Mouse (Mus musculus): ENCODE results near the gene Ift172. TPM values are rescaled to one million over a fixed set of nuclear protein-coding genes. Genes with fewer than 3 reads are reported as not detected.

Gene Ift172
- polyA plus RNA-seq, 1 experiment from 2014 or later: 44.8 TPM

DNA sequence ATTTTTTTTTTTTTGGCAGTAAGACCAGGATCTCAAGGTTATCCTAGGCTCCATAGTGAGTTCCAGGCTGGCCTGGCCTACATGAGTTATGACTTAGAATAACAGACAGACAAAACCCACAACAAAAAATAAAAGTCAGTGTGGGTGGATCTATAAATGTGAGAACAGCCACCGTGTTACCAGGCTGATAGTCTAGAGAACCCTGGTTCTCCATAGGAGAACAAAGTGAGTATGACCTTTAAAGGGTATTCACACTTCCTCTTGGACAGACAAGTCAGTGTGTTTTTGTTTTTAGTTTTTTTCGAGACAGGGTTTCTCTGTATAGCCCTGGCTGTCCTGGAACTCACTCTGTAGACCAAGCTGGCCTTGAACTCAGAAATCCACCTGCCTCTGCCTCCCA is 34.9 kb downstream of the Ift172 start:
- Histone ChIP-seq H3K27me3 (no peaks in the 10 kb centered on the region), H3K4me2 (no peak overlapping the region), H3K27ac (no peak overlapping the region), H3K9me3 (no peaks in the 10 kb centered on the region), H3K4me3 (no peak overlapping the region), H3K4me1 (peaks cover 28% of the 10 kb centered on the region), H3K36me3 (peaks cover 87% of the 10 kb centered on the region), H3K9ac (no peak overlapping the region)
- no peak for ATAC-seq (ENCODE audit: insufficient number of reproducible peaks, insufficient read depth, low FRiP score, low TSS enrichment, low read depth)
- 95% methylated on average over 2 of the region's 2 CpGs for WGBS

DNA sequence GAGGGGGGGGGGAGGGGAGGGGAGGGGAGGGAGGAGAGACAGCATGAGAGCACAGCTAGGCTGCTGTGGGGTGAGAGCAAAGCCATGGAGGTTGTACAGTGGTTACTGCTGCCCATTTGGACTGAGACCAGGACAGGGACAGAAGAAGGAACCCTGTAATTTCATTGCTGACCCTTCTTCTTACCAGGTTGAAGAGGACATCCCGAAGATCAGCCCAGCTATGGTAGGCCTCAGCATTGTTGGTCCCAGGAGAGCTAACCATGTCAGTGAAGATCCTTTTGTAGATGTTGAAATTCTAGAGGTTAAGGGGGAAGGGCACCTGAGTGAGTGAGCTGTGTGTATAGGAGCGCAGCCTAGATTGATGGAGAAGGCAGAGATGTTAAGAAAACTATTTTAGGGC is 35.5 kb downstream of the Ift172 start:
- peaks cover 87% of the 10 kb centered on the region for H3K36me3 ChIP-seq
- H3K9me3 ChIP-seq: no peaks in the 10 kb centered on the region
- no peak for ATAC-seq (ENCODE audit: insufficient number of reproducible peaks, insufficient read depth, low FRiP score, low TSS enrichment, low read depth)

GRCm38 (mm10) chr5:31254901-31255300 is 36.0 kb downstream of the Ift172 start:
- 87% methylated on average over 8 of the region's 8 CpGs for WGBS
- Histone ChIP-seq H3K4me2 (no peak overlapping the region), H3K27me3 (no peaks in the 10 kb centered on the region), H3K4me1 (peaks cover 35% of the 10 kb centered on the region), H3K27ac (no peak overlapping the region), H3K9ac (no peak overlapping the region), H3K9me3 (no peaks in the 10 kb centered on the region), H3K36me3 (peaks cover 87% of the 10 kb centered on the region), H3K4me3 (no peak overlapping the region)
- no peak for ATAC-seq (ENCODE audit: insufficient number of reproducible peaks, insufficient read depth, low FRiP score, low TSS enrichment, low read depth)

More for the DNA sequence above, 35.5 kb downstream of the Ift172 start:
- no peaks in the 10 kb centered on the region for H3K27me3 ChIP-seq
- 90% methylated on average over 2 of the region's 2 CpGs for whole genome bisulfite sequencing
- H3K4me3 ChIP-seq: no peak overlapping the region
- no peak overlapping the region for H3K9ac ChIP-seq
- H3K4me2 ChIP-seq: no peak overlapping the region
- no peak overlapping the region for H3K27ac ChIP-seq
- peaks cover 34% of the 10 kb centered on the region for H3K4me1 ChIP-seq

GRCm38 (mm10) chr5:31254452-31254851 is 36.5 kb downstream of the Ift172 start:
- no peaks in the 10 kb centered on the region for H3K27me3 ChIP-seq
- no peak for ATAC-seq (ENCODE audit: insufficient number of reproducible peaks, insufficient read depth, low FRiP score, low TSS enrichment, low read depth)
- no peak overlapping the region for H3K4me2 ChIP-seq
- H3K27ac ChIP-seq: peak overlapping the region; percentile 84; the same call in 1 of the 2 replicates
- WGBS: 84% methylated on average over 7 of the region's 7 CpGs
- no peak overlapping the region for H3K9ac ChIP-seq
- peaks cover 35% of the 10 kb centered on the region for H3K4me1 ChIP-seq
- H3K4me3 ChIP-seq: no peak overlapping the region
- H3K9me3 ChIP-seq: no peaks in the 10 kb centered on the region
- peaks cover 87% of the 10 kb centered on the region for H3K36me3 ChIP-seq

DNA sequence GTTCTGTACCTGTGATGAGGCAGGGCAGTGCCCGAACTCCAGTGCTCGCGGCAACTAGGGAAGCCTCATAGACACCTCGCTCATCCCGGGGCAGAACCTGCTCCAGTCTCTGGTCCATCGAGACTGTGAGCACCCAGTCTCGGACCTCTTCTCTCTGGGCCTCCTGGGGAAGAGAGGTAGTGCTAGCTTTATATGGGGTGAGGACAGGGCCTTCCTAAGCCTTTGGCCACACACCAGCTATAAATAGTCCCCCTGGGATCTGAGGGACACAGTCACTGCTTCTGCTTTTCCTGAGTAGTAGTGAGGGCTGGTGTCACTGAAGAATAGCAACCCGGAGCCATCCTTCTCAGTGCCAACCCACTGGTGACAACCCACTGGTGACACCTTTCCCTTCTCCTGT is 37.1 kb downstream of the Ift172 start:
- WGBS: 90% methylated on average over 8 of the region's 8 CpGs
- H3K36me3 ChIP-seq: peaks cover 86% of the 10 kb centered on the region
- peak overlapping the region; percentile 84 for H3K27ac ChIP-seq
- H3K4me3 ChIP-seq: no peak overlapping the region
- no peak for ATAC-seq (ENCODE audit: insufficient number of reproducible peaks, insufficient read depth, low FRiP score, low TSS enrichment, low read depth)
- no peak overlapping the region for H3K4me2 ChIP-seq
- H3K27me3 ChIP-seq: no peaks in the 10 kb centered on the region
- H3K4me1 ChIP-seq: peaks cover 35% of the 10 kb centered on the region
- peak overlapping the region; percentile 32; the same call in 1 of the 2 replicates for H3K9ac ChIP-seq
- no peaks in the 10 kb centered on the region for H3K9me3 ChIP-seq

GRCm38 (mm10) chr5:31252795-31253545 is 37.9 kb downstream of the Ift172 start:
- H3K27me3 ChIP-seq: no peaks in the 10 kb centered on the region
- peaks cover 87% of the 10 kb centered on the region for H3K36me3 ChIP-seq
- H3K4me3 ChIP-seq: no peak overlapping the region
- WGBS: 36% methylated on average over 16 of the region's 16 CpGs
- H3K27ac ChIP-seq: peak overlapping the region; percentile 84
- H3K4me1 ChIP-seq: peaks cover 35% of the 10 kb centered on the region
- 0 out of 2 replicates have a peak overlapping the region, but pooled peaks have one; percentile 32 for H3K9ac ChIP-seq
- ATAC-seq (ENCODE audit: insufficient number of reproducible peaks, insufficient read depth, low FRiP score, low TSS enrichment, low read depth): peak; percentile 28; the same call in 1 of the 2 replicates
- no peaks in the 10 kb centered on the region for H3K9me3 ChIP-seq
- peak overlapping the region; percentile 51 for H3K4me2 ChIP-seq

- H3K4me2 ChIP-seq: peak overlapping the region; percentile 51
- peak overlapping the region; percentile 35 for H3K4me3 ChIP-seq
- peak overlapping the region; percentile 67 for H3K9ac ChIP-seq
- H3K36me3 ChIP-seq: peaks cover 90% of the 10 kb centered on the region
- ATAC-seq (ENCODE audit: insufficient number of reproducible peaks, insufficient read depth, low FRiP score, low TSS enrichment, low read depth): no peak
- H3K9me3 ChIP-seq: no peaks in the 10 kb centered on the region
- H3K4me1 ChIP-seq: peaks cover 35% of the 10 kb centered on the region
- 59% methylated on average over 10 of the region's 10 CpGs for WGBS
- H3K27me3 ChIP-seq: no peaks in the 10 kb centered on the region
- peak overlapping the region; percentile 84 for H3K27ac ChIP-seq
Observed at GRCm38 (mm10) chr5:31252151-31252550, 38.8 kb downstream of the Ift172 start.

DNA sequence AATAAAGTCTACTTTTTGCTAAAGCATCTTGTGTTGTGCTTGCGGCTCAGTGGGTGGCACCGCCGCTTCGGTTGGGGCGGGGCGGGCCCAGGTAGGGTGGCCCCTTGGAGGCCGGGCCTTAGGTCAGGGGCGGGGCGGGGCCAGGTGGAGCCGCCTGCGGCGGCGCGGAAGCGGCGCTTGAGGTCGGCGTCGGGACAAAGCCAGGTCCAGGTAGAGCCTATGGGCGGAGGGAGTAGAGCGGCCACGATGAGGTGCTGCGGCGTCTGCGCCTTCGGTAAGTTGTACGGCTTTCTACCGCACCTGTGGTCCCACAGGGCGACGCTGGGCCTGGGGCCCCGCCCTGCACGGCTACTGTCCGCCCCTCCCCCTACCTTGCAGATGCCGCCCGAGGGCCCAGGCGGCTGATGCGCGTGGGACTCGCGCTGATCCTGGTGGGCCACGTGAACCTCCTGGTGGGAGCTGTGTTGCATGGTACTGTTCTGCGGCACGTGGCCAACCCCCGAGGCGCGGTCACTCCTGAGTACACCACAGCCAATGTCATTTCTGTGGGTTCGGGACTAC is 39.3 kb downstream of the Ift172 start, which contains the start of gene Krtcap3:
Gene Krtcap3, plus strand, starts transcription at position 151 of the 561 bp plus-strand sequence.
- H3K4me2 ChIP-seq: peak within 1 kb of the TSS; percentile 51
- peak within 1 kb of the TSS; percentile 35 for H3K4me3 ChIP-seq
- H3K27ac ChIP-seq: peak within 1 kb of the TSS; percentile 84
- ATAC-seq (ENCODE audit: insufficient number of reproducible peaks, insufficient read depth, low FRiP score, low TSS enrichment, low read depth): peak; percentile 53
- no peaks in the 10 kb centered on the region for H3K9me3 ChIP-seq
- no peaks in the 10 kb centered on the region for H3K27me3 ChIP-seq
- H3K36me3 ChIP-seq: peaks cover 92% of the 10 kb centered on the region
- whole genome bisulfite sequencing: 14% methylated on average over 43 of the region's 47 CpGs
- H3K9ac ChIP-seq: peak within 1 kb of the TSS; percentile 67
- peaks cover 35% of the 10 kb centered on the region for H3K4me1 ChIP-seq

DNA sequence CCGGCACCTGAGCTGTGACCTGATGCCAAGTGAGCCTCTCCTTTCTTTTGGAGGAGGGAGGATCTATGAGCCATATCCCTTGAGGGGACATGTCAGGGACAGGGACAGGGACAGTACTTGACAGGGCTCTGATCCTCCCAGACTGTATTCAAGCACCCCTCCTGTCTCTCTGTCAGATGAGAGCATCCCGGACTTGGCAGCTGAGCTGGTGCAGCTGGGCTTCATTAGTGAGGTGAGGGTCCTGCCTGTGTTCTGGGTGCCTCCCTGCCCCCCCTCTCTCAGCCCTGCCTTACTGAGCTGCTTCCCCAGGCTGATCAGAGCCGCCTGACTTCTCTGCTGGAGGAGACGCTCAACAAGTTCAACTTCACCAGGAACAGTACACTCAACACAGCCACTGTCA is 40.2 kb downstream of the Ift172 start:
- Histone ChIP-seq H3K9ac (peak overlapping the region; percentile 67; the same call in 1 of the 2 replicates), H3K27me3 (no peaks in the 10 kb centered on the region), H3K9me3 (no peaks in the 10 kb centered on the region), H3K4me1 (peaks cover 35% of the 10 kb centered on the region), H3K4me2 (0 out of 2 replicates have a peak overlapping the region, but pooled peaks have one; percentile 51), H3K36me3 (peaks cover 92% of the 10 kb centered on the region), H3K4me3 (no peak overlapping the region), H3K27ac (peak overlapping the region; percentile 84)
- ATAC-seq (ENCODE audit: insufficient number of reproducible peaks, insufficient read depth, low FRiP score, low TSS enrichment, low read depth): no peak
- WGBS: 27% methylated on average over 4 of the region's 4 CpGs

DNA sequence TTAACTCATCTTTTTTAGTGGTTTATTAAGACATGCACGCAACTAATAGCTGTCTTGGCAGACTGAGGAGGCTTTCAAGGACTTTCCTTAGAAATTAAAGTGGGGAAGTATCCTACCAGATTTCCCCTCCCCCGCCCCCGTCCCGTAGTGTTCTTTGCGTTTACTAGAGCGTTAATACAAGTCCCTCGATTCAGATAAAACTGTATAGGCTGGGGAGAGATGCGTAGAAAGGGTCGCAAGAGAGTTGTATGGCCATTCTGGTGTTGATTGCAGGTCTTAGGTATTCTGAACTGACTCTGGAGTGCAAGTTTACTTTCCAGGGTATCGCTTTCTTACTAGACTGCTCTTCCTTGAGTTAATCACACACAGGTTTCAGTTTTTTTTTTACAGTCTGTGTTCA is 48.7 kb downstream of the Ift172 start:
- no peak for ATAC-seq (ENCODE audit: insufficient number of reproducible peaks, insufficient read depth, low FRiP score, low TSS enrichment, low read depth)
- peaks cover 36% of the 10 kb centered on the region for H3K36me3 ChIP-seq
- no peaks in the 10 kb centered on the region for H3K9me3 ChIP-seq
- H3K9ac ChIP-seq: peak overlapping the region; percentile 96
- peak overlapping the region; percentile 93 for H3K4me3 ChIP-seq
- H3K27ac ChIP-seq: peak overlapping the region; percentile 99; the same call in 1 of the 2 replicates
- H3K4me2 ChIP-seq: peak overlapping the region; percentile 92
- 21% methylated on average over 10 of the region's 10 CpGs for WGBS
- no peaks in the 10 kb centered on the region for H3K27me3 ChIP-seq
- H3K4me1 ChIP-seq: peaks cover 8% of the 10 kb centered on the region

DNA sequence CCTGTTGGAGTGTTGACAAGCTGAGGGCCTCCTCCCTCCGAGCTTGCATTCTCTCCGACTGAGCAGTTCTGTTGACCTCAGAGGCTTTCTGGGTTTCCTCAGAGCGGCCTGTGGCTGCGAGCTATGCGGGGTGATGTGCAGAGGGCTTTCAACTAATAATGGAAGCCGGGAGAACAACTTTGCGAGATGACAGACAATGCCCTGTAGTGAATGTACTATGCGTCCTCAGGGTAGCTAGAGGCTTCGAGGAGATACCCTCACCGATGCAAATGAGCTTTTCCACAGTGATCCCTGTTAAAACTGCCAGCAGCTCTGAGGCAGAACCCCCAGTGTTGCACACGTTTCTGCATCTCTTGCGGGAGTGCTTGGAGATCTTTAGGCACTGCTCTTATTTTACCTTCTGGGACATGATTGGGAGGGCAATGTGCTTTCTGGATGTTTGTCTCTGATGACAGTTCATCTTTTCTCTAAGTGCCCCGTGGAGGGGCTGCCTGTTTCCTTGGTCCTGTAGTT is 49.3 kb downstream of the Ift172 start:
- H3K27me3 ChIP-seq: no peaks in the 10 kb centered on the region
- WGBS: under 1% methylated on average over 13 of the region's 13 CpGs
- H3K9me3 ChIP-seq: no peaks in the 10 kb centered on the region; the same call in 1 of the 2 replicates
- H3K4me2 ChIP-seq: peak overlapping the region; percentile 92
- peak overlapping the region; percentile 99 for H3K27ac ChIP-seq
- no peak for ATAC-seq (ENCODE audit: insufficient number of reproducible peaks, insufficient read depth, low FRiP score, low TSS enrichment, low read depth)
- H3K9ac ChIP-seq: peak overlapping the region; percentile 96
- peaks cover 8% of the 10 kb centered on the region for H3K4me1 ChIP-seq
- peak overlapping the region; percentile 93 for H3K4me3 ChIP-seq
- H3K36me3 ChIP-seq: peaks cover 30% of the 10 kb centered on the region

Measured in embryonic facial prominence, embryonic 13.5 days (tissue).